Mouse (Mus musculus): ENCODE results near the gene Npy4r. TPM values are rescaled to one million over a fixed set of nuclear protein-coding genes. Genes with fewer than 3 reads are reported as not detected.

The Npy4r gene
- polyA plus RNA-seq, 1 experiment from 2014 or later = 0.13 TPM

DNA sequence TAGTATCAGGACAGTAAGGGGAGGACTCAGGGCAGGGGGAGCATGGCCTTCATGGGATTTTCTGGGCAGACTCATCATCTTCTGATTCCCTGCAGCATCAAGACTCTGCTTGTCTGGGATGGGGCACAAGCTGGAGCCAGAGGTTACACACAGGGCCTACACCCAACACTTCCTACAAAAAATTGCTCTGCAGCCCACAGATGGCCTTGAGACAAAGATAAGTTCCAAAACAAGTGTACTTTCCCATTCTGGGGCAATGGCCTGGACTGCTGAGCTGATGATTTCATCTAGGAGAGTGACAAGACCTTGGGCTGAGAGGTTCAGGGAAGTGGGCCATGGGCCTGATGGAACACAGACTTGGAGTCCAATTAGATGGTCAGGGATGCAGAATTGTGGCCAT, 16.9 kb downstream of the Npy4r start:
- H3K9me3 ChIP-seq (ENCODE audit: control insufficient read depth, low read length) = no peaks in the 10 kb centered on the region
- H3K4me1 ChIP-seq (ENCODE audit: control insufficient read depth, insufficient read depth, low read length) = 0 out of 2 replicates have a peak, but pooled peaks cover 3% of the 10 kb centered on the region
- no peak overlapping the region for H3K4me3 ChIP-seq (replicated peaks; ENCODE audit: low read depth, low read length)
- ATAC-seq (ENCODE audit: low FRiP score, low TSS enrichment) (no peak), DNase-seq (no peak)
- no peak overlapping the region for H3K9ac ChIP-seq (replicated peaks; ENCODE audit: low read length)
- no peaks in the 10 kb centered on the region for H3K27me3 ChIP-seq (ENCODE audit: control insufficient read depth, insufficient read depth, low read length)
- H3K4me2 ChIP-seq (ENCODE audit: low read length) = no peak overlapping the region
- no peaks in the 10 kb centered on the region for H3K36me3 ChIP-seq (ENCODE audit: control insufficient read depth, insufficient read depth, low read length)
- no peak overlapping the region for H3K27ac ChIP-seq (replicated peaks; ENCODE audit: low read depth, low read length)

DNA sequence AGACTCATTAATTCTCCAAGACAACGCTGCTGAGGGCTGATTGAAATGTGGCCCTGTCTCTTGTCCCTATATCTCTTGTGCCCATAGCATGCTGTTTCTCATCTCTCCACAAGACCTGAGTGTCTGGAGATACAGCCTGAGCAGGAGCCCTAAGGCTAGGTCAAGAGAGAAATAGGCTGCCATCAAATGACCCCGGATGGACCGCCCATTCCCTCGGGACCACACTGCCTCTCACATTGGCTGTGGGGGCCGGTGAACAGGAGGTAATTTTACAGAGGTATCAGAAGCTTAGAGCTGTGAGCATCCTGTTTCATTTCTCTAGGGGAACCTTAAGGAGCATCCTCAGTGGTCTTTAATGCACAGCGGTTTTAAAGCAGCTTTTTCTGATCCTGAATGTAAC, 21.1 kb downstream of the Npy4r start:
- WGBS = 75% methylated on average over 6 of the region's 6 CpGs
- no peaks in the 10 kb centered on the region for H3K36me3 ChIP-seq (ENCODE audit: control insufficient read depth, insufficient read depth, low read length)
- H3K9ac ChIP-seq (replicated peaks; ENCODE audit: low read length) = no peak overlapping the region
- H3K4me3 ChIP-seq (replicated peaks; ENCODE audit: low read depth, low read length) = no peak overlapping the region
- no peak overlapping the region for H3K27ac ChIP-seq (replicated peaks; ENCODE audit: low read depth, low read length)
- no peaks in the 10 kb centered on the region for H3K27me3 ChIP-seq (ENCODE audit: control insufficient read depth, insufficient read depth, low read length)
- ATAC-seq (ENCODE audit: low FRiP score, low TSS enrichment) (no peak), DNase-seq (no peak)
- no peaks in the 10 kb centered on the region for H3K9me3 ChIP-seq (ENCODE audit: control insufficient read depth, low read length)
- no peak overlapping the region for H3K4me2 ChIP-seq (ENCODE audit: low read length)
- H3K4me1 ChIP-seq (ENCODE audit: control insufficient read depth, insufficient read depth, low read length) = 0 out of 2 replicates have a peak, but pooled peaks cover 3% of the 10 kb centered on the region

DNA sequence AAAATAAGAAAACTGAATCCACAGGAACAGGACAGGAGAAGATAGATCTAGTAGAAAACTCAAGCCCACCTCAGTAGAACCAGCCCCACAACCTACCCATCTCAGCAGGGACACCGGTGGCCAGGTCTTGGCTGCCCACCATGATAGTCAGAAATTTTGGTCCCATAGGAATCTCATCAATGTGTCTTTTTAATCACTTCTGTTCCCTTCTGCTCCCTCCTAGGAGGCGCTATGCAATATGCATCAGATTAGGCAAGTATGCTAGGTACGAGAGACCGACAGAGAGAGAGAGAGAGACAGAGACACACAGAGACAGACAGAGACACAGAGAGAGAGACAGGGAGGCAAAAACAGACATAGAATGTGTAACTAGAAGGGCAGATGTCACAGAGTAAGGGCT, 30.6 kb downstream of the Npy4r start:
- Histone ChIP-seq H3K27ac (replicated peaks; ENCODE audit: low read depth, low read length) (no peak overlapping the region), H3K9ac (replicated peaks; ENCODE audit: low read length) (no peak overlapping the region), H3K9me3 (ENCODE audit: control insufficient read depth, low read length) (no peaks in the 10 kb centered on the region), H3K4me3 (replicated peaks; ENCODE audit: low read depth, low read length) (no peak overlapping the region), H3K27me3 (ENCODE audit: control insufficient read depth, insufficient read depth, low read length) (no peaks in the 10 kb centered on the region), H3K36me3 (ENCODE audit: control insufficient read depth, insufficient read depth, low read length) (no peaks in the 10 kb centered on the region), H3K4me1 (ENCODE audit: control insufficient read depth, insufficient read depth, low read length) (no peaks in the 10 kb centered on the region), H3K4me2 (ENCODE audit: low read length) (no peak overlapping the region)
- DNase-seq (no peak), ATAC-seq (ENCODE audit: low FRiP score, low TSS enrichment) (no peak)
- 95% methylated on average over 4 of the region's 4 CpGs for WGBS

DNA sequence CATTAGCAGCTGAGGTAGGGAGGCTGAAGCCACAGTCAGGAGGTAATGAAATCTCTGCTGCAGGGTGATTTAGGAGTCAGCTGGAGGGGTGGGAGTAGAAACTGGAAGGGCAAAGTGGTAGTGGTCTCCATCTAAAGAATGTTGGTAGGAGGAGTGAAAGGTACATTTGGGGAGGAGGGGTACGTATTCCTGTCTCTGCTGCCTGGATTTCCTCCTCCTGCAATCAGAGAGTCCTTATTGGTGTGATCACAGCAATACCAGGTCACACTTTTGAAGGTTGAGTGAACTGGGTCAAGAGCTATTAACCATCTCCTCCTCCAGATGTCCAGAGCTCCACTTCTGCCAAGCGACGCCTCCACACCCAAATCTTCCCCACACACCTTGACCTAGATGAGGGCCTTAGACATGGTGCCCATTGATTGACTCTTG, 31.4 kb downstream of the Npy4r start:
- H3K27me3 ChIP-seq (ENCODE audit: control insufficient read depth, insufficient read depth, low read length) = no peaks in the 10 kb centered on the region
- H3K27ac ChIP-seq (replicated peaks; ENCODE audit: low read depth, low read length) = no peak overlapping the region
- H3K4me1 ChIP-seq (ENCODE audit: control insufficient read depth, insufficient read depth, low read length) = no peaks in the 10 kb centered on the region
- no peak overlapping the region for H3K4me3 ChIP-seq (replicated peaks; ENCODE audit: low read depth, low read length)
- H3K4me2 ChIP-seq (ENCODE audit: low read length) = no peak overlapping the region
- no peaks in the 10 kb centered on the region for H3K9me3 ChIP-seq (ENCODE audit: control insufficient read depth, low read length)
- no peak overlapping the region for H3K9ac ChIP-seq (replicated peaks; ENCODE audit: low read length)
- DNase-seq = no peak
- no peaks in the 10 kb centered on the region for H3K36me3 ChIP-seq (ENCODE audit: control insufficient read depth, insufficient read depth, low read length)
- no peak for ATAC-seq (ENCODE audit: low FRiP score, low TSS enrichment)
- 93% methylated on average over 3 of the region's 3 CpGs for WGBS

DNA sequence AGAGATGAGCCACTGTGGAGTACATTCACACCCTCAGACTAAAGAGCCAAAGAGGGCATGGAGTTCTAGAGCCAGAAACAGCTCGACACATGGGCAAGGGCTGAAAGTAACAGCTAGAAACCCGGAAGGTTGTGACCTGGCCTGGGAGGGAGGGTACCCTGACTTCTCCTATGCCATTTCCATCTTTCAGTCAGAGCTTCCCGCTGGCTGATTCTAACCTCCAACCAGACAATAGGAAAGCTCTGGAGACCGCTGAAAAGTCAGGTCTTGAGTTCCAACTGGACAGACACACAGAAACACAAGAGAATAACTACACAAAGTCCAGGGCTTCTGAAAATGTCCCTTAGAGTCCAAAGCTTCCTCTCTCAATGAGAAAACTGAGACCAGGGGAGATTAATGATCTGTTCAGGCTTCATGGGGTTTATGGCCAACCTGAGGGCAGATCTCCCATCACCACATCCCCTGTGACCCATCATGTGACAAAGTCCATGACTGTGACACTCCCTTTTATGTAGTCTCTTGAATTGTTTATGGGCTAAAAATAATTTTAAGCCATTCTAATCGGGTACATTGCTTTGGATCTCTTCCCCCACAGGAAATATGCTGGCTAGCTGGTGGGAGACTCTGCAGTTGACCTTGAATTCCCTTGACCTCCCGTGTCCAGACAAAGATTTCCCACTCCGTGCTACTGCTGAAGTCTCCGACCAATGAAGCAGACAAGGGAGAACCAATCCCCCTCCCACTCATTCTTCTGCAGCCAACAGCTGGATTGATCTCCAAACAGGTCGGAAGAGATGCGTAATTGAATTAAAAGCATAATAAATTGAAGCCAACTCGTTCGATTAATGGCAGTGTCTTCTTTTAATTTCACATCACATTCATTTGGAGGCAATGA, 32.0 kb downstream of the Npy4r start:
- Histone ChIP-seq H3K36me3 (ENCODE audit: control insufficient read depth, insufficient read depth, low read length) (no peaks in the 10 kb centered on the region), H3K27me3 (ENCODE audit: control insufficient read depth, insufficient read depth, low read length) (no peaks in the 10 kb centered on the region), H3K27ac (replicated peaks; ENCODE audit: low read depth, low read length) (no peak overlapping the region), H3K9me3 (ENCODE audit: control insufficient read depth, low read length) (no peaks in the 10 kb centered on the region), H3K4me2 (ENCODE audit: low read length) (no peak overlapping the region), H3K4me3 (replicated peaks; ENCODE audit: low read depth, low read length) (no peak overlapping the region), H3K9ac (replicated peaks; ENCODE audit: low read length) (no peak overlapping the region), H3K4me1 (ENCODE audit: control insufficient read depth, insufficient read depth, low read length) (no peaks in the 10 kb centered on the region)
- DNase-seq = no peak
- no peak for ATAC-seq (ENCODE audit: low FRiP score, low TSS enrichment)
- WGBS = 85% methylated on average over 12 of the region's 12 CpGs

DNA sequence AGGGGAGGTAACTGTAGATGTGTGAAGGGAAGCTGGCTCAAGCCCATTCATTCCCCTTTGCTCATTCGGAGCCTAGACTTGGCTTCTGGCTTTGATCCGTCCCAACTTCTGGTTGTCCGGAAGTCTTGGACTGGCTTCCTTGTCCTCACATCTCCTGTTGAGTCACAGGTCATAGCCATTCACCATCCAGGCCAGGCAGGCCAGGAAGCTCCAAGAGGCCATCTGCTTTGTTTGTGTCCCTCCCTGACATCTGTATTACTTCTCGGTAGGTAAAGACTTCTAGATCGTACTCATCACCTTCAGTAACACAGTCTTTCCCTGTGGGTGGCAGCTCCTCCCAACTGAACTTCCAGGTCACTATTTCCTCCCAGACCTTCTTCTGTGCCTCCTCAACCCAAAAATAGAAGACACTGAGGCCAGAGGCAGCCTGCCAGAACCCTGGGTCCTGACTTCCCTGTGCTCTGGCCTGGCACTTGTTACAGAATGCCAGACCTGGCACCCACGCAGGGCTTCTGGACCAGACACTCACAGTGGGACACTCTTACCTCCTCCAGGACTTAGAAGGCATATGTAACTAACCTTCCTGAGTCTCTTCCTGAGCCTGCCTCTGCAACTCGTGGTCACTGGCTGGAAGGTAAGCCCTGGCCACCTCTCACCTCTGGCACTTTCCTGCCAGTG, 33.1 kb downstream of the Npy4r start:
- DNase-seq (no peak), ATAC-seq (ENCODE audit: low FRiP score, low TSS enrichment) (no peak)
- no peak overlapping the region for H3K27ac ChIP-seq (replicated peaks; ENCODE audit: low read depth, low read length)
- WGBS = 85% methylated on average over 7 of the region's 7 CpGs
- no peak overlapping the region for H3K4me3 ChIP-seq (replicated peaks; ENCODE audit: low read depth, low read length)
- H3K9me3 ChIP-seq (ENCODE audit: control insufficient read depth, low read length) = no peaks in the 10 kb centered on the region
- H3K4me2 ChIP-seq (ENCODE audit: low read length) = no peak overlapping the region
- H3K4me1 ChIP-seq (ENCODE audit: control insufficient read depth, insufficient read depth, low read length) = no peaks in the 10 kb centered on the region
- no peak overlapping the region for H3K9ac ChIP-seq (replicated peaks; ENCODE audit: low read length)
- H3K36me3 ChIP-seq (ENCODE audit: control insufficient read depth, insufficient read depth, low read length) = no peaks in the 10 kb centered on the region
- no peaks in the 10 kb centered on the region for H3K27me3 ChIP-seq (ENCODE audit: control insufficient read depth, insufficient read depth, low read length)

DNA sequence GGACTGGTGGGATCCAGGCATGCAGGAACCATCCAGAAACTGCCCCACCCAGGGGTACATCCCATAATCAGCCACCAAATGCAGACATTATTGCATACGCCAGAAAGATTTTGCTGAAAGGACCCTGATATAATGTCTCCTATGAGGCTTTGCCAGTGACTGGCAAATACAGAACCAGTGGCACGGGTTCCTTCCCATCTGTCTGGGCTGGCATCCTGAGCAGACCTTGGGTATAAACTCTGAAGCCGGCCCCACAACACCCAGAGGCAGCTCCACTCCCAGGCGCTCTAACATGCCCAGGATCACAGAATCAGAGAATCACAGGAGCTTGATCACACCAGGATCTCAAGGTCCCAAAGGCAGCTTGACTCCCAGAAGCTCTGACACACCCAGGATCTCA, 38.0 kb downstream of the Npy4r start:
- ATAC-seq (ENCODE audit: low FRiP score, low TSS enrichment) (no peak), DNase-seq (no peak)
- H3K9ac ChIP-seq (replicated peaks; ENCODE audit: low read length) = no peak overlapping the region
- no peaks in the 10 kb centered on the region for H3K9me3 ChIP-seq (ENCODE audit: control insufficient read depth, low read length)
- no peaks in the 10 kb centered on the region for H3K36me3 ChIP-seq (ENCODE audit: control insufficient read depth, insufficient read depth, low read length)
- no peak overlapping the region for H3K4me3 ChIP-seq (replicated peaks; ENCODE audit: low read depth, low read length)
- H3K27me3 ChIP-seq (ENCODE audit: control insufficient read depth, insufficient read depth, low read length) = no peaks in the 10 kb centered on the region
- no peak overlapping the region for H3K4me2 ChIP-seq (ENCODE audit: low read length)
- no peak overlapping the region for H3K27ac ChIP-seq (replicated peaks; ENCODE audit: low read depth, low read length)
- 89% methylated on average over 4 of the region's 4 CpGs for WGBS
- no peaks in the 10 kb centered on the region for H3K4me1 ChIP-seq (ENCODE audit: control insufficient read depth, insufficient read depth, low read length)

DNA sequence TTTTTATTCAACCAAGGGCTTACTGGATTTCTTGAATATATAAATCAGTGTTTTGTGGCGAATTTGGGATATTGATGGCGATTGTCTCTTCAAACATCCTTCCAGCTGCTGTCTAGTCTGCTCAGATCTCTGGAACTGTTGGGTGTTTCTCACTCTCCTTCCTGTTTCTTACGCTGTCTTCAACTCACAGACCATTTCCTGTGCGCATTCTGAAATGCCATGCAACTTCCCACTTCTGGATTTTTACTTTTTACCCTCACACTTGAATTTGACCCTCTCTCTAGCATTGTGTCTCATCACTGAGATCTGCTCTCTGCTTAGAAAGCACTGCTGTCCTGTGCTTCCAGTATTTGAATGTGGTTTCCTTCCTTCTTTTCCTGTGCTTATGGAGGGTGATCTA, 44.7 kb downstream of the Npy4r start:
- Histone ChIP-seq H3K27me3 (ENCODE audit: control insufficient read depth, insufficient read depth, low read length) (no peaks in the 10 kb centered on the region), H3K27ac (replicated peaks; ENCODE audit: low read depth, low read length) (no peak overlapping the region), H3K36me3 (ENCODE audit: control insufficient read depth, insufficient read depth, low read length) (no peaks in the 10 kb centered on the region), H3K4me1 (ENCODE audit: control insufficient read depth, insufficient read depth, low read length) (no peaks in the 10 kb centered on the region), H3K4me3 (replicated peaks; ENCODE audit: low read depth, low read length) (no peak overlapping the region), H3K4me2 (ENCODE audit: low read length) (no peak overlapping the region), H3K9ac (replicated peaks; ENCODE audit: low read length) (no peak overlapping the region), H3K9me3 (ENCODE audit: control insufficient read depth, low read length) (no peaks in the 10 kb centered on the region)
- ATAC-seq (ENCODE audit: low FRiP score, low TSS enrichment) (no peak), DNase-seq (no peak)
- 87% methylated on average over 4 of the region's 4 CpGs for whole genome bisulfite sequencing
